Mouse (Mus musculus): ENCODE data around the gene Gm20741. TPM values are rescaled to one million over a fixed set of nuclear protein-coding genes. Genes with fewer than 3 reads are reported as not detected.
A peak's percentile ranks its signal among the peaks of the same experiment; 100 is the strongest.

Gm20741 gene
- total RNA-seq (2021) (not detected), polyA plus RNA-seq (2012; rRNA removed) (not detected in 2 replicates)
- long read RNA-seq, result 0 reads

GRCm38 (mm10) chr16:88811827-88812226, at the start of gene Gm20741:
TSS of gene Gm20741 (minus strand) at chr16:88812220.
- DNase-seq, result no peak

GRCm38 (mm10) chr16:88851450-88851849, 39.4 kb upstream of the Gm20741 start:
- no peak for DNase-seq

- DNase-seq, result no peak
Observed at GRCm38 (mm10) chr16:88848558-88848957, 36.5 kb upstream of the Gm20741 start.

GRCm38 (mm10) chr16:88847363-88847762, 35.3 kb upstream of the Gm20741 start:
- DNase-seq, result no peak

GRCm38 (mm10) chr16:88826978-88827377, 15.0 kb upstream of the Gm20741 start:
- no peak for DNase-seq

- DNase-seq, result no peak
Observed at GRCm38 (mm10) chr16:88826095-88826652, 14.2 kb upstream of the Gm20741 start, which contains the start of gene Krtap14. TSS of gene Krtap14 (minus strand) at chr16:88826145.

GRCm38 (mm10) chr16:88823736-88824135, 11.7 kb upstream of the Gm20741 start:
- DNase-seq, result peak; percentile 5

GRCm38 (mm10) chr16:88820066-88820465, 8.0 kb upstream of the Gm20741 start, which contains the start of gene Krtap15:
TSS of gene Krtap15 (plus strand) at chr16:88820215.
- DNase-seq, result no peak

GRCm38 (mm10) chr16:88786786-88787185, 25.2 kb downstream of the Gm20741 start:
- DNase-seq, result no peak

- DNase-seq, result no peak
Observed at GRCm38 (mm10) chr16:88777596-88777995, 34.4 kb downstream of the Gm20741 start, which contains the start of gene Gm5965. TSS of gene Gm5965 (plus strand) at chr16:88777896.

- no peak for DNase-seq
Observed at GRCm38 (mm10) chr16:88774106-88774505, 37.9 kb downstream of the Gm20741 start, which contains the start of gene 2310057N15Rik. TSS of gene 2310057N15Rik (minus strand) at chr16:88774206.

Other genes with a start within 250 kb of the Gm20741 start
- gene Cldn8, start 249.0 kb downstream of the Gm20741 start, total RNA-seq (2021), result not detected
- not detected in 2 replicates for gene Cldn8, start 249.0 kb downstream of the Gm20741 start, polyA plus RNA-seq (2012; rRNA removed)
- gene Krtap24-1, start 199.9 kb downstream of the Gm20741 start, total RNA-seq (2021), result not detected
- gene Krtap24-1, start 199.9 kb downstream of the Gm20741 start, polyA plus RNA-seq (2012; rRNA removed), result not detected in 2 replicates
- not detected for gene 2310079G19Rik, start 184.6 kb downstream of the Gm20741 start, total RNA-seq (2021)
- not detected in 2 replicates for gene 2310079G19Rik, start 184.6 kb downstream of the Gm20741 start, polyA plus RNA-seq (2012; rRNA removed)
- gene Krtap26-1, start 164.4 kb downstream of the Gm20741 start, total RNA-seq (2021), result not detected
- gene Krtap26-1, start 164.4 kb downstream of the Gm20741 start, polyA plus RNA-seq (2012; rRNA removed), result not detected in 2 replicates
- gene Krtap27-1, start 140.5 kb downstream of the Gm20741 start, total RNA-seq (2021), result not detected
- not detected in 2 replicates for gene Krtap27-1, start 140.5 kb downstream of the Gm20741 start, polyA plus RNA-seq (2012; rRNA removed)
- not detected for gene 2310061N02Rik, start 104.3 kb downstream of the Gm20741 start, total RNA-seq (2021)
- gene 2310061N02Rik, start 104.3 kb downstream of the Gm20741 start, polyA plus RNA-seq (2012; rRNA removed), result not detected in 2 replicates
- not detected for gene Krtap13-1, start 83.4 kb downstream of the Gm20741 start, total RNA-seq (2021)
- gene Krtap13-1, start 83.4 kb downstream of the Gm20741 start, polyA plus RNA-seq (2012; rRNA removed), result not detected in 2 replicates
- not detected for gene Krtap13, start 60.6 kb downstream of the Gm20741 start, total RNA-seq (2021)
- not detected in 2 replicates for gene Krtap13, start 60.6 kb downstream of the Gm20741 start, polyA plus RNA-seq (2012; rRNA removed)
- gene 2310034C09Rik, start 53.4 kb downstream of the Gm20741 start, total RNA-seq (2021), result not detected
- gene 2310034C09Rik, start 53.4 kb downstream of the Gm20741 start, polyA plus RNA-seq (2012; rRNA removed), result not detected in 2 replicates
- not detected for gene 2310057N15Rik, start 38.0 kb downstream of the Gm20741 start, total RNA-seq (2021)
- not detected in 2 replicates for gene 2310057N15Rik, start 38.0 kb downstream of the Gm20741 start, polyA plus RNA-seq (2012; rRNA removed)
- not detected for gene Gm5965, start 34.3 kb downstream of the Gm20741 start, total RNA-seq (2021)
- gene Gm5965, start 34.3 kb downstream of the Gm20741 start, polyA plus RNA-seq (2012; rRNA removed), result not detected in 2 replicates
- not detected for gene Krtap15, start 8.0 kb upstream of the Gm20741 start, total RNA-seq (2021)
- not detected in 2 replicates for gene Krtap15, start 8.0 kb upstream of the Gm20741 start, polyA plus RNA-seq (2012; rRNA removed)
- gene Krtap14, start 13.9 kb upstream of the Gm20741 start, total RNA-seq (2021), result not detected
- gene Krtap14, start 13.9 kb upstream of the Gm20741 start, polyA plus RNA-seq (2012; rRNA removed), result not detected in 2 replicates
- gene Krtap19-1, start 57.2 kb upstream of the Gm20741 start, total RNA-seq (2021), result not detected
- gene Krtap19-1, start 57.2 kb upstream of the Gm20741 start, polyA plus RNA-seq (2012; rRNA removed), result not detected in 2 replicates
- gene Krtap19-2, start 62.0 kb upstream of the Gm20741 start, total RNA-seq (2021), result not detected
- gene Krtap19-2, start 62.0 kb upstream of the Gm20741 start, polyA plus RNA-seq (2012; rRNA removed), result not detected in 2 replicates
- gene Krtap19-3, start 65.8 kb upstream of the Gm20741 start, total RNA-seq (2021), result not detected
- not detected in 2 replicates for gene Krtap19-3, start 65.8 kb upstream of the Gm20741 start, polyA plus RNA-seq (2012; rRNA removed)
- not detected for gene Krtap19-4, start 72.9 kb upstream of the Gm20741 start, total RNA-seq (2021)
- gene Krtap19-4, start 72.9 kb upstream of the Gm20741 start, polyA plus RNA-seq (2012; rRNA removed), result not detected in 2 replicates
- not detected for gene Krtap19-5, start 84.2 kb upstream of the Gm20741 start, total RNA-seq (2021)
- not detected in 2 replicates for gene Krtap19-5, start 84.2 kb upstream of the Gm20741 start, polyA plus RNA-seq (2012; rRNA removed)
- gene Krtap19-9b, start 120.0 kb upstream of the Gm20741 start, total RNA-seq (2021), result not detected
- not detected in 2 replicates for gene Krtap19-9b, start 120.0 kb upstream of the Gm20741 start, polyA plus RNA-seq (2012; rRNA removed)
- not detected for gene Krtap16-3, start 150.7 kb upstream of the Gm20741 start, total RNA-seq (2021)
- not detected in 2 replicates for gene Krtap16-3, start 150.7 kb upstream of the Gm20741 start, polyA plus RNA-seq (2012; rRNA removed)
- gene Krtap22-2, start 198.5 kb upstream of the Gm20741 start, total RNA-seq (2021), result not detected
- not detected in 2 replicates for gene Krtap22-2, start 198.5 kb upstream of the Gm20741 start, polyA plus RNA-seq (2012; rRNA removed)
- gene Gm10229, start 203.1 kb upstream of the Gm20741 start, total RNA-seq (2021), result not detected
- not detected in 2 replicates for gene Gm10229, start 203.1 kb upstream of the Gm20741 start, polyA plus RNA-seq (2012; rRNA removed)
- not detected for gene Krtap6-1, start 219.5 kb upstream of the Gm20741 start, total RNA-seq (2021)
- gene Krtap6-1, start 219.5 kb upstream of the Gm20741 start, polyA plus RNA-seq (2012; rRNA removed), result not detected in 2 replicates
- not detected for gene Gm10228, start 229.3 kb upstream of the Gm20741 start, total RNA-seq (2021)
- not detected in 2 replicates for gene Gm10228, start 229.3 kb upstream of the Gm20741 start, polyA plus RNA-seq (2012; rRNA removed)
- not detected for gene Krtap6-5, start 235.7 kb upstream of the Gm20741 start, total RNA-seq (2021)
- gene Krtap6-5, start 235.7 kb upstream of the Gm20741 start, polyA plus RNA-seq (2012; rRNA removed), result not detected in 2 replicates